ENCODE assay signal across 11 mouse cellular contexts in genomic region chr8:123966896-123967295, GRCm38 (mm10). TPM values are rescaled to one million over a fixed set of nuclear protein-coding genes. Genes with fewer than 3 reads are reported as not detected.
A peak's percentile ranks its signal among the peaks of the same experiment; 100 is the strongest.
DNase-seq lines count a peak whose midpoint lies in the region; ATAC-seq and TF ChIP-seq lines count a peak whose summit lies in the region.
"Had no signal": no experiment of that assay in that cellular context is flagged by ENCODE, and none has a peak within 500 bp of the region (broad histone marks: within the 10 kb centered on the region; RNA-seq: fewer than 3 reads in every experiment).

No protein-coding gene starts in this region.

- H3K4me3 ChIP-seq in hindbrain, postnatal 0 days (ENCODE audit: low read length): no peak overlapping the region
- H3K4me3 ChIP-seq in hindbrain, embryonic 10.5 days: no peak overlapping the region
- H3K4me3 ChIP-seq in forebrain, embryonic 13.5 days: no peak overlapping the region
- H3K4me3 ChIP-seq: kidney, embryonic 15.5 days; megakaryocyte, embryonic 14.5 days had no signal

- no peak overlapping the region for H3K4me2 ChIP-seq in hindbrain, postnatal 0 days (ENCODE audit: low read depth, low read length)
- no peak overlapping the region for H3K4me2 ChIP-seq in forebrain, embryonic 13.5 days
- H3K4me2 ChIP-seq: kidney, embryonic 15.5 days had no signal

- peak; percentile 69 for DNase-seq in hindbrain, postnatal 0 days (ENCODE audit: low spot score)
- DNase-seq in hindbrain, embryonic 10.5 days (ENCODE audit: low spot score): no peak
- peak; percentile 52 for DNase-seq in retina, postnatal 1 day
- DNase-seq in retina, embryonic 14.5 days (ENCODE audit: low spot score): no peak
- DNase-seq in splenic B cell, adult 2 months (ENCODE audit: low read depth, low spot score): peak; percentile 70
- DNase-seq in right cerebral cortex, adult 2 months (ENCODE audit: low spot score in 2 of 2): no peak
- DNase-seq: cerebellum, adult 9-11 months had no signal

- 66% methylated on average over 2 of the region's 2 CpGs for WGBS in hindbrain, postnatal 0 days
- 75% methylated on average over 2 of the region's 2 CpGs for WGBS in hindbrain, embryonic 10.5 days
- 55% methylated on average over 2 of the region's 2 CpGs for WGBS in forebrain, embryonic 13.5 days

- H3K27ac ChIP-seq in hindbrain, postnatal 0 days: no peak overlapping the region
- H3K27ac ChIP-seq in hindbrain, embryonic 10.5 days: no peak overlapping the region
- H3K27ac ChIP-seq in forebrain, embryonic 13.5 days: no peak overlapping the region
- H3K27ac ChIP-seq: kidney, embryonic 15.5 days had no signal

- H3K9me3 ChIP-seq in hindbrain, postnatal 0 days (ENCODE audit: low read length): no peaks in the 10 kb centered on the region
- H3K9me3 ChIP-seq in hindbrain, embryonic 10.5 days: no peaks in the 10 kb centered on the region
- H3K9me3 ChIP-seq in forebrain, embryonic 13.5 days (replicated peaks): no peaks in the 10 kb centered on the region
- H3K9me3 ChIP-seq: kidney, embryonic 15.5 days; megakaryocyte, embryonic 14.5 days had no signal

- H3K27me3 ChIP-seq in hindbrain, postnatal 0 days (ENCODE audit: insufficient read depth, low read length): no peaks in the 10 kb centered on the region
- H3K27me3 ChIP-seq in hindbrain, embryonic 10.5 days (ENCODE audit: insufficient read depth, poor library complexity, severe bottlenecking): no peaks in the 10 kb centered on the region
- no peaks in the 10 kb centered on the region for H3K27me3 ChIP-seq in splenic B cell, adult 2 months (ENCODE audit: control insufficient read depth, insufficient read depth, low read length, poor library complexity, severe bottlenecking)
- H3K27me3 ChIP-seq in forebrain, embryonic 13.5 days: no peaks in the 10 kb centered on the region
- H3K27me3 ChIP-seq: kidney, embryonic 15.5 days; megakaryocyte, embryonic 14.5 days had no signal

- no peaks in the 10 kb centered on the region for H3K4me1 ChIP-seq in hindbrain, postnatal 0 days (ENCODE audit: insufficient read depth, low read length)
- no peaks in the 10 kb centered on the region for H3K4me1 ChIP-seq in hindbrain, embryonic 10.5 days (replicated peaks)
- H3K4me1 ChIP-seq in forebrain, embryonic 13.5 days: no peaks in the 10 kb centered on the region
- H3K4me1 ChIP-seq: kidney, embryonic 15.5 days had no signal

- ATAC-seq in hindbrain, postnatal 0 days: no peak
- ATAC-seq in common myeloid progenitor, adult 5-6 weeks (replicated peaks; ENCODE audit: low read depth, poor library complexity, severe bottlenecking): peak; percentile 65; the same call in 1 of the 2 replicates
- no peak for ATAC-seq in forebrain, embryonic 13.5 days

- peaks cover 32% of the 10 kb centered on the region for H3K36me3 ChIP-seq in hindbrain, postnatal 0 days (ENCODE audit: insufficient read depth, low read length)
- peaks cover 39% of the 10 kb centered on the region for H3K36me3 ChIP-seq in hindbrain, embryonic 10.5 days
- no peaks in the 10 kb centered on the region; the same call in none of the 2 replicates for H3K36me3 ChIP-seq in splenic B cell, adult 2 months (ENCODE audit: control insufficient read depth, insufficient read depth, low read length, poor library complexity, severe bottlenecking)
- H3K36me3 ChIP-seq in forebrain, embryonic 13.5 days (ENCODE audit: poor library complexity, severe bottlenecking): peaks cover 17% of the 10 kb centered on the region

- H3K9ac ChIP-seq in hindbrain, postnatal 0 days (replicated peaks; ENCODE audit: low read length): no peak overlapping the region
- H3K9ac ChIP-seq in forebrain, embryonic 13.5 days: no peak overlapping the region
- H3K9ac ChIP-seq: kidney, embryonic 15.5 days had no signal

- peak; percentile 42; the same call in 1 of the 2 replicates for TF ChIP-seq CTCF in hindbrain, postnatal 0 days (IDR thresholded peaks at IDR 0.05; ENCODE audit: low read depth)

RNA-seq across cellular contexts. Expression of gene Abcb10, which starts 16.0 kb away (rescaled TPM):
- total RNA-seq in hindbrain, postnatal 0 days (2014; rRNA removed): 39.0 and 43.2 TPM in 2 replicates
- polyA plus RNA-seq in hindbrain, postnatal 0 days (2015; fragmentation: Nextera tagmentation; extraction: Ambion mirVana): 12.4 and 13.4 TPM in 2 replicates
- 19.5 and 21.4 TPM in 2 replicates for polyA plus RNA-seq in hindbrain, embryonic 10.5 days (2016; fragmentation: Nextera tagmentation; extraction: Ambion mirVana)
- 20.2 and 21.1 TPM in 2 replicates for total RNA-seq in common myeloid progenitor, adult 5-6 weeks (2017)
- 8.5 and 9.1 TPM in 2 replicates for polyA plus RNA-seq in forebrain, embryonic 13.5 days (2015; fragmentation: Nextera tagmentation; extraction: Ambion mirVana)

RNA-seq across cellular contexts. Expression of gene Nup133, which starts 17.8 kb away (rescaled TPM):
- total RNA-seq in hindbrain, postnatal 0 days (2014; rRNA removed): 23.0 and 36.3 TPM in 2 replicates
- 15.4 and 21.0 TPM in 2 replicates for polyA plus RNA-seq in hindbrain, postnatal 0 days (2015; fragmentation: Nextera tagmentation; extraction: Ambion mirVana)
- polyA plus RNA-seq in hindbrain, embryonic 10.5 days (2016; fragmentation: Nextera tagmentation; extraction: Ambion mirVana): 44.7 and 52.4 TPM in 2 replicates
- total RNA-seq in common myeloid progenitor, adult 5-6 weeks (2017): 29.4 and 36.8 TPM in 2 replicates
- 38.5 and 42.6 TPM in 2 replicates for polyA plus RNA-seq in forebrain, embryonic 13.5 days (2015; fragmentation: Nextera tagmentation; extraction: Ambion mirVana)

RNA-seq across cellular contexts. Expression of gene Taf5l, which starts 54.3 kb away (rescaled TPM):
- total RNA-seq in hindbrain, postnatal 0 days (2014; rRNA removed): 37.3 and 42.0 TPM in 2 replicates
- 20.6 and 21.7 TPM in 2 replicates for polyA plus RNA-seq in hindbrain, postnatal 0 days (2015; fragmentation: Nextera tagmentation; extraction: Ambion mirVana)
- 37.8 and 40.2 TPM in 2 replicates for polyA plus RNA-seq in hindbrain, embryonic 10.5 days (2016; fragmentation: Nextera tagmentation; extraction: Ambion mirVana)
- 45.6 and 46.5 TPM in 2 replicates for total RNA-seq in common myeloid progenitor, adult 5-6 weeks (2017)
- polyA plus RNA-seq in forebrain, embryonic 13.5 days (2015; fragmentation: Nextera tagmentation; extraction: Ambion mirVana): 27.5 and 30.9 TPM in 2 replicates

RNA-seq across cellular contexts. Expression of gene Urb2, which starts 54.4 kb away (rescaled TPM):
- total RNA-seq in hindbrain, postnatal 0 days (2014; rRNA removed): 9.7 and 13.5 TPM in 2 replicates
- polyA plus RNA-seq in hindbrain, postnatal 0 days (2015; fragmentation: Nextera tagmentation; extraction: Ambion mirVana): 1.5 and 1.7 TPM in 2 replicates
- polyA plus RNA-seq in hindbrain, embryonic 10.5 days (2016; fragmentation: Nextera tagmentation; extraction: Ambion mirVana): 6.8 and 7.1 TPM in 2 replicates
- 25.4 and 28.0 TPM in 2 replicates for total RNA-seq in common myeloid progenitor, adult 5-6 weeks (2017)
- 3.2 and 3.5 TPM in 2 replicates for polyA plus RNA-seq in forebrain, embryonic 13.5 days (2015; fragmentation: Nextera tagmentation; extraction: Ambion mirVana)

Comparison
In these comparisons a context has a peak if more than half of its experiments do, and no peak if none do; other contexts are left out.
1. DNase-seq: peak in hindbrain, postnatal 0 days (single experiment), retina, postnatal 1 day (single experiment) and splenic B cell, adult 2 months (single experiment); none in hindbrain, embryonic 10.5 days (single experiment), retina, embryonic 14.5 days (single experiment) and right cerebral cortex, adult 2 months (0 of 2).